Mouse (Mus musculus): ENCODE measurements around the gene Fndc3b. TPM values are rescaled to one million over a fixed set of nuclear protein-coding genes. Genes with fewer than 3 reads are reported as not detected.
A peak's percentile ranks its signal among the peaks of the same experiment; 100 is the strongest.

The Fndc3b gene
- polyA plus RNA-seq, 1 experiment from 2014 or later, result 20.3 TPM

DNA sequence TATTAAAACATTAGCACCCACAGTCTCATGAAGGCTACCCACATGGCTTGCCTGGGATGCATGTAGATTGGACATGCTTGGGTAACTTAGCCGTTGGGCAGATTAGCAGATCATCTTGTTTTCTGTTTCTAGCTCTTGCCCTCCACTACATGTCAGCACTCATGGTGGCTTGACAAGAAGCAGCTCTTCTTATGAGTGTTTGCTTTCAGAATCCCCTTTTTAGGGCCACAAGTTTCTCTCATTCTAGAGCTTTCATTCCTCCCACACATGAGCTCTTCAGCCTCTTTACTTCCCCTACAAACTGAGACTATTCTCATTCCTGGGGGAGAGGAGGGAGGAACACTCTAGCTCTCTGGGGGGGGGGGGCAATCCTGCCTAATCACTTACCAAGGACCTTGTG lies 321.2 kb downstream of the Fndc3b start:
- ATAC-seq (ENCODE audit: insufficient number of reproducible peaks, insufficient read depth, low FRiP score, low TSS enrichment, low read depth), result no peak
- Histone ChIP-seq H3K27me3 (no peaks in the 10 kb centered on the region), H3K9ac (replicated peaks) (no peak overlapping the region), H3K4me2 (no peak overlapping the region), H3K4me1 (replicated peaks) (no peaks in the 10 kb centered on the region), H3K36me3 (no peaks in the 10 kb centered on the region), H3K9me3 (no peaks in the 10 kb centered on the region), H3K27ac (no peak overlapping the region), H3K4me3 (replicated peaks) (no peak overlapping the region)
- 69% methylated on average over 1 of the region's 1 CpGs for WGBS

DNA sequence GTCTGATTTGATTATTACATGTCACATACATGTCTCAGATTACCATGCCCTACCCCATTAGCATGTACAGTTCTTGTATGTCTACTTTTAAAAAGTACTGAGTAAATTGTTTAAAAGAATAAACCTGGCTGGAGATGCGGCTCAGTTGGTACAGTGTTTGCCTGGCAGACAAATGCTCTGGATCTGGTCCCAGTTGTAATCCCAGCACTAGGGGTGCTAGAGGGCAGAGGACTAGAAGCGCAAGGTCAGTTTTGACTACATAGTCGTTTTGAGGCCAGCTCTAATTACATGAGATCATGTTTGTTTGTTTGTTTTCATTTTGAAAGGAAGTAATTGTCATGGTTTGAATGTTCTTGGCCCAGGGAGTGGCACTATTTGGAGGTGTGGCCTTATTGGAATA lies 326.3 kb downstream of the Fndc3b start:
- Histone ChIP-seq H3K4me3 (replicated peaks) (no peak overlapping the region), H3K9me3 (no peaks in the 10 kb centered on the region), H3K4me2 (no peak overlapping the region), H3K27me3 (no peaks in the 10 kb centered on the region), H3K4me1 (replicated peaks) (no peaks in the 10 kb centered on the region), H3K27ac (no peak overlapping the region), H3K9ac (replicated peaks) (no peak overlapping the region), H3K36me3 (no peaks in the 10 kb centered on the region)
- WGBS, result 74% methylated on average over 3 of the region's 3 CpGs
- no peak for ATAC-seq (ENCODE audit: insufficient number of reproducible peaks, insufficient read depth, low FRiP score, low TSS enrichment, low read depth)

DNA sequence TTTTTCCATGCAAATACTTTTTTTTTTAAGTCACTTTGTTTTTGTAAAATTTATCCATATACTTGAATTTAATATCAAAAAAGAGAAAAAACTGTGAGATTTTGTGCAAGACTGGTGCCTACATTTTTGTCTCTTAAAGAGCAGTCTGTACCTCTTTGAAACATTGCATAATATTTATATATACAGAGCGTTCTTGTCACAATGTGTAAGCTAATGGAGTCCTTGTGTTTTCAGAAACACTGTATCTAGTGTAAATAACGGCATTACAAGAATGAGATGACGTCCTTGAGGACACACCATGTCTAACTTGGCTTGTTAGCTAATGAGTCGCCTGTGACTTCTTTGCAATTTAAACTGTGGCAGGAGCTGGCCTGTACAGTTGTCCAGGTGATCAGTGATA lies 333.2 kb downstream of the Fndc3b start:
- no peaks in the 10 kb centered on the region for H3K4me1 ChIP-seq (replicated peaks)

DNA sequence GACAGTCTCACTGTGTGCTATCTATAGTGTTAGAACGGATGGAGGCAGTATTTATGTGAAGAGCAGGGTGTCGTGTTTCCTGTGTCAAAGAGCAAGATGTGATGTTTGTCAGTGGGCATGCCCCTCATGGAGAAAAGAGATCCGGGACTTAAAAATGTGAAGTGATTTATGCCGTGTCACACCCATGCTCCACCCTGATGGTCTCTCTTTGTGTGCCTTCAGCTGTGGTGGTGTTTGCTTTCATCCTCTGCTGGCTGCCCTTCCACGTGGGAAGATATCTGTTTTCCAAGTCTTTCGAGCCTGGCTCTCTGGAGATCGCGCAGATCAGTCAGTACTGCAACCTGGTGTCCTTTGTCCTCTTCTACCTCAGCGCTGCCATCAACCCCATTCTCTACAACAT lies 336.7 kb downstream of the Fndc3b start:
- no peaks in the 10 kb centered on the region for H3K36me3 ChIP-seq
- H3K27ac ChIP-seq, result no peak overlapping the region
- WGBS, result 64% methylated on average over 9 of the region's 9 CpGs
- H3K9me3 ChIP-seq, result no peaks in the 10 kb centered on the region
- H3K27me3 ChIP-seq, result peaks cover 56% of the 10 kb centered on the region
- no peak overlapping the region for H3K4me3 ChIP-seq (replicated peaks)
- H3K4me2 ChIP-seq, result no peak overlapping the region
- peaks cover 5% of the 10 kb centered on the region for H3K4me1 ChIP-seq (replicated peaks)
- no peak overlapping the region for H3K9ac ChIP-seq (replicated peaks)
- no peak for ATAC-seq (ENCODE audit: insufficient number of reproducible peaks, insufficient read depth, low FRiP score, low TSS enrichment, low read depth)

More for the DNA sequence above, 333.2 kb downstream of the Fndc3b start:
- H3K9me3 ChIP-seq, result no peaks in the 10 kb centered on the region
- H3K4me3 ChIP-seq (replicated peaks), result no peak overlapping the region
- no peak overlapping the region for H3K4me2 ChIP-seq
- no peaks in the 10 kb centered on the region for H3K36me3 ChIP-seq
- no peak for ATAC-seq (ENCODE audit: insufficient number of reproducible peaks, insufficient read depth, low FRiP score, low TSS enrichment, low read depth)
- no peak overlapping the region for H3K9ac ChIP-seq (replicated peaks)
- 77% methylated on average over 4 of the region's 4 CpGs for WGBS
- H3K27ac ChIP-seq, result no peak overlapping the region
- H3K27me3 ChIP-seq, result peaks cover 22% of the 10 kb centered on the region

DNA sequence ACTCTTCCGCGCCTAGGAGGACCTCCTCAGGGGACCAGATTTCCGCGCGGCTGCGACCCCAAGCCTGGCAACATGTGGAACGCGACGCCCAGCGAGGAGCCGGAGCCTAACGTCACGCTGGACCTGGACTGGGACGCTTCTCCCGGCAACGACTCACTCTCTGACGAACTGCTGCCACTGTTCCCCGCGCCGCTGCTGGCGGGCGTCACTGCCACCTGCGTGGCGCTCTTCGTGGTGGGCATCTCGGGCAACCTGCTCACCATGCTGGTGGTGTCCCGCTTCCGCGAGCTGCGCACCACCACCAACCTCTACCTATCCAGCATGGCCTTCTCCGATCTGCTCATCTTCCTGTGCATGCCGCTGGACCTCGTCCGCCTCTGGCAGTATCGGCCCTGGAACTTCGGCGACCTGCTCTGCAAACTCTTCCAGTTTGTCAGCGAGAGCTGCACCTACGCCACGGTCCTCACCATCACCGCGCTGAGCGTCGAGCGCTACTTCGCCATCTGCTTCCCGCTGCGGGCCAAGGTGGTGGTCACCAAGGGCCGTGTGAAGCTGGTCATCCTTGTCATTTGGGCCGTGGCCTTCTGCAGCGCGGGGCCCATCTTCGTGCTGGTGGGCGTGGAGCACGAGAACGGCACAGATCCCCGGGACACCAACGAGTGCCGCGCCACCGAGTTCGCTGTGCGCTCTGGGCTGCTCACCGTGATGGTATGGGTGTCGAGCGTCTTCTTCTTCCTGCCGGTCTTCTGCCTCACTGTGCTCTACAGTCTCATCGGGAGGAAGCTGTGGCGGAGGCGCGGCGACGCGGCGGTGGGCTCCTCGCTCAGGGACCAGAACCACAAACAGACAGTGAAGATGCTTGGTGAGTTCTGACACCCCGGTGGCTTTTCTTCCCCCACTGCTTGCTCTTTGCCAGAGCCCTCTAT lies 339.1 kb downstream of the Fndc3b start:
- Histone ChIP-seq H3K4me1 (replicated peaks) (peaks cover 5% of the 10 kb centered on the region), H3K4me3 (replicated peaks) (peak overlapping the region; percentile 21), H3K27me3 (peaks cover 64% of the 10 kb centered on the region), H3K9ac (replicated peaks) (no peak overlapping the region; the same call in 1 of the 2 replicates), H3K27ac (no peak overlapping the region), H3K36me3 (no peaks in the 10 kb centered on the region), H3K9me3 (no peaks in the 10 kb centered on the region), H3K4me2 (peak overlapping the region; percentile 45)
- WGBS, result 2% methylated on average over 77 of the region's 77 CpGs
- ATAC-seq (ENCODE audit: insufficient number of reproducible peaks, insufficient read depth, low FRiP score, low TSS enrichment, low read depth), result no peak

DNA sequence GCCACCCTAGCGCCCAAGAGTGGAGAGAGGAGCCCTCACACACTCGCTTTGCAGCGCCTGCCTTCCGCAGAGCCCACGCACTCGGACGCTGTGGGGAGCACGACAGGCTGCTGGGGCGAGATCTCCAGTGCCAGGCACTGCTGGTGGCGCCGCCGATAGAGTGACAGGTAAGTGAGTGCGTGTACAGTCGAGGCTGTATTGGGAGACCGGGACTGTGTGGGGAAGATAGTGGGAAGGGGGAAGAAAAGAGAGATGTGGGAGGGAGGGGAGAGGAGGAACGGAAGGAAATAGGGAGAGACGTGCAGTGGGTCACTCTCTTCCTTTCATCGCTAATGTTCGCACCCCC lies 339.9 kb downstream of the Fndc3b start, which contains the start of gene Ghsr:
TSS of gene Ghsr (plus strand) at position 76 of the 346 bp plus-strand sequence.
- ATAC-seq (ENCODE audit: insufficient number of reproducible peaks, insufficient read depth, low FRiP score, low TSS enrichment, low read depth), result no peak
- H3K9ac ChIP-seq (replicated peaks), result no peak within 1 kb of the TSS; the same call in 1 of the 2 replicates
- peaks cover 5% of the 10 kb centered on the region for H3K4me1 ChIP-seq (replicated peaks)
- peaks cover 64% of the 10 kb centered on the region for H3K27me3 ChIP-seq
- peak within 1 kb of the TSS; percentile 21 for H3K4me3 ChIP-seq (replicated peaks)
- no peaks in the 10 kb centered on the region for H3K9me3 ChIP-seq
- peak within 1 kb of the TSS; percentile 45 for H3K4me2 ChIP-seq
- no peaks in the 10 kb centered on the region for H3K36me3 ChIP-seq
- 3% methylated on average over 19 of the region's 19 CpGs for WGBS
- H3K27ac ChIP-seq, result no peak within 1 kb of the TSS

DNA sequence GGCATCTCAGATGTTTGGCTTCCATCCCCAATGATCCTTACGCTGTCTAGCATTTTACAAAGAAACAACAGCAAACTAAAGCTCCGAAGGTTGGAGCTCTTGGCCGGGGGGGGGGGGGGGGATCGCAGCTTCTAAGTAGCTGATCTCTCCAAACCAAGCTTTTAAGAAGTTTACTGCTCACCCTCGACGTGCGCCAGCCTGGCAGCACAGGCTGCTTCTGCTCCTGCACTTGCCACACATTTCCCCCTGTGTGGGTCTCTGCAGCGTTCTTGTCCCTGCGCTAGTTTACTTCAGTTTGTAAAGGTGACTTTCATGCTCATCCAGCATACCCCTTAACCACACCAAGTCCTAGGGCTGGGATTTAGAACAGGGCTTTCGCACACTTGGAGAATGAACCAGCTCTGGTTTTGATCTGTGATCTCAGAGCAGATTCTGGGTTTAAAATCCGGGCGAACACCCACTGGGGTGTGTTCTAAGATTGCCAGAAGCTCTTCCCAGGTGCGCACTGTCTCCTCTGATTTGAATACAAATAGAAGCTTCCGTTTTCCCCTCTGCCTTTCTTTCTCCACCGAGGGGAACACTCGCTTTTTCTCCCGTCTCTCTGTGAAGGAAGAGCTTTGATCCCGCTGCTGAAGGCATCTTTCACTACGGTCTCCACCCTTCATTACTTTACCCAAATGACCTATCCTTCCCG lies 340.4 kb downstream of the Fndc3b start:
- Histone ChIP-seq H3K9me3 (no peaks in the 10 kb centered on the region), H3K4me3 (replicated peaks) (no peak overlapping the region), H3K4me1 (replicated peaks) (peaks cover 5% of the 10 kb centered on the region), H3K27me3 (peaks cover 64% of the 10 kb centered on the region), H3K4me2 (no peak overlapping the region), H3K27ac (no peak overlapping the region), H3K36me3 (no peaks in the 10 kb centered on the region), H3K9ac (replicated peaks) (no peak overlapping the region)
- 5% methylated on average over 20 of the region's 20 CpGs for WGBS
- no peak for ATAC-seq (ENCODE audit: insufficient number of reproducible peaks, insufficient read depth, low FRiP score, low TSS enrichment, low read depth)

DNA sequence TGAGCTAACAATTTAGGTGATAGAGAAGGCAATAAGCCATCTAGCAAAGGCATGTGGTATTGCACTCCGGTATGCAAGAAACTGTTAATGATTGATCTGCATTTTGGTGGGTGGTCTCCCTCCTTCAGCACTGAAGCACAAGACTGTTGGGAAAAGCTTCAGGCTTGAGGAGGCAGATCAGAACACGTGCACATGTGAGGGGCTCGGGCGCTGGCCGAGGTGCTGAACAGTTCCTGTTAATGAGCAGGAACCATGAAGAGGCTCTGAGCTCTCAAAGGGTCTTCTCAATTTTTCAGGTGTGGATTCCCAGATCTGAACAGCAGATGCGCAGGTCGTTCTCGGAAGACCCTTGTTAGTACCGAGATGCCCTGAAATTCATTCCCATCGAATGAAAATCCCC lies 341.0 kb downstream of the Fndc3b start:
- no peaks in the 10 kb centered on the region for H3K36me3 ChIP-seq
- no peak overlapping the region for H3K4me3 ChIP-seq (replicated peaks)
- H3K4me1 ChIP-seq (replicated peaks), result peaks cover 5% of the 10 kb centered on the region
- 8% methylated on average over 10 of the region's 10 CpGs for WGBS
- peaks cover 62% of the 10 kb centered on the region for H3K27me3 ChIP-seq
- H3K9ac ChIP-seq (replicated peaks), result no peak overlapping the region
- no peak overlapping the region for H3K27ac ChIP-seq
- no peak for ATAC-seq (ENCODE audit: insufficient number of reproducible peaks, insufficient read depth, low FRiP score, low TSS enrichment, low read depth)
- H3K4me2 ChIP-seq, result no peak overlapping the region
- H3K9me3 ChIP-seq, result no peaks in the 10 kb centered on the region

Small RNA genes lying within 50 kb of the gene (microRNA-seq; reads per million reads assigned to microRNA genes)
- not detected for gene Mir3092

Other genes starting within 250 kb of the Fndc3b start
- not detected in 2 replicates for gene Tmem212, start 185.1 kb upstream of the Fndc3b start, polyA plus RNA-seq (2016; fragmentation: Nextera tagmentation; extraction: Ambion mirVana)
- gene Pld1, start 227.4 kb upstream of the Fndc3b start, polyA plus RNA-seq (2016; fragmentation: Nextera tagmentation; extraction: Ambion mirVana), result 2.6 and 2.8 TPM in 2 replicates